Mouse (Mus musculus): ENCODE data around the gene Adcy2. TPM values are rescaled to one million over a fixed set of nuclear protein-coding genes. Genes with fewer than 3 reads are reported as not detected.

Adcy2 gene
- polyA plus RNA-seq, 1 experiment = 2.2 TPM

- no peak for TF ChIP-seq EP300 (IDR thresholded peaks at IDR 0.05; ENCODE audit: insufficient read depth, low read depth, low read length)
- no peak for TF ChIP-seq POLR2A (IDR thresholded peaks at IDR 0.05; ENCODE audit: insufficient read depth, low read length)
- no peak for TF ChIP-seq CTCF (IDR thresholded peaks at IDR 0.05; ENCODE audit: low read depth, low read length)
These were observed 167.2 kb downstream of the Adcy2 start for GRCm38 (mm10) chr13:68832141-68832540.

GRCm38 (mm10) chr13:68830030-68830759 is 169.1 kb downstream of the Adcy2 start:
- no peaks in the 10 kb centered on the region for H3K9me3 ChIP-seq (replicated peaks; ENCODE audit: control insufficient read depth, insufficient read depth, low read length, poor library complexity, severe bottlenecking)
- H3K36me3 ChIP-seq (ENCODE audit: control insufficient read depth, insufficient read depth, low read length, poor library complexity, severe bottlenecking) = no peaks in the 10 kb centered on the region
- H3K9ac ChIP-seq (ENCODE audit: low read depth, poor library complexity, severe bottlenecking) = no peak overlapping the region
- H3K27me3 ChIP-seq (ENCODE audit: control insufficient read depth, insufficient read depth, low read length, poor library complexity, severe bottlenecking) = no peaks in the 10 kb centered on the region
- H3K27ac ChIP-seq (ENCODE audit: insufficient read depth, low read length) = no peak overlapping the region
- no peak overlapping the region for H3K4me3 ChIP-seq (ENCODE audit: low read depth, low read length)
- TF ChIP-seq CTCF (IDR thresholded peaks at IDR 0.05; ENCODE audit: low read depth, low read length) (no peak), POLR2A (IDR thresholded peaks at IDR 0.05; ENCODE audit: insufficient read depth, low read length) (no peak), EP300 (IDR thresholded peaks at IDR 0.05; ENCODE audit: insufficient read depth, low read depth, low read length) (no peak)
- no peaks in the 10 kb centered on the region for H3K4me1 ChIP-seq (ENCODE audit: control insufficient read depth, insufficient read depth, low read length)

More at GRCm38 (mm10) chr13:68832141-68832540, 167.2 kb downstream of the Adcy2 start:
- H3K27ac ChIP-seq (ENCODE audit: insufficient read depth, low read length) = no peak overlapping the region
- no peaks in the 10 kb centered on the region for H3K4me1 ChIP-seq (ENCODE audit: control insufficient read depth, insufficient read depth, low read length)
- no peak overlapping the region for H3K9ac ChIP-seq (ENCODE audit: low read depth, poor library complexity, severe bottlenecking)
- no peaks in the 10 kb centered on the region for H3K27me3 ChIP-seq (ENCODE audit: control insufficient read depth, insufficient read depth, low read length, poor library complexity, severe bottlenecking)
- no peaks in the 10 kb centered on the region for H3K9me3 ChIP-seq (replicated peaks; ENCODE audit: control insufficient read depth, insufficient read depth, low read length, poor library complexity, severe bottlenecking)
- no peaks in the 10 kb centered on the region for H3K36me3 ChIP-seq (ENCODE audit: control insufficient read depth, insufficient read depth, low read length, poor library complexity, severe bottlenecking)
- no peak overlapping the region for H3K4me3 ChIP-seq (ENCODE audit: low read depth, low read length)

- Histone ChIP-seq H3K27me3 (ENCODE audit: control insufficient read depth, insufficient read depth, low read length, poor library complexity, severe bottlenecking) (no peaks in the 10 kb centered on the region), H3K9ac (ENCODE audit: low read depth, poor library complexity, severe bottlenecking) (no peak overlapping the region), H3K9me3 (replicated peaks; ENCODE audit: control insufficient read depth, insufficient read depth, low read length, poor library complexity, severe bottlenecking) (no peaks in the 10 kb centered on the region), H3K4me3 (ENCODE audit: low read depth, low read length) (no peak overlapping the region), H3K36me3 (ENCODE audit: control insufficient read depth, insufficient read depth, low read length, poor library complexity, severe bottlenecking) (no peaks in the 10 kb centered on the region), H3K27ac (ENCODE audit: insufficient read depth, low read length) (no peak overlapping the region), H3K4me1 (ENCODE audit: control insufficient read depth, insufficient read depth, low read length) (no peaks in the 10 kb centered on the region)
- no peak for TF ChIP-seq CTCF (IDR thresholded peaks at IDR 0.05; ENCODE audit: low read depth, low read length)
- TF ChIP-seq POLR2A (IDR thresholded peaks at IDR 0.05; ENCODE audit: insufficient read depth, low read length) = no peak
- TF ChIP-seq EP300 (IDR thresholded peaks at IDR 0.05; ENCODE audit: insufficient read depth, low read depth, low read length) = no peak
These were observed 170.9 kb downstream of the Adcy2 start for GRCm38 (mm10) chr13:68828441-68828840.

- no peak for TF ChIP-seq POLR2A (IDR thresholded peaks at IDR 0.05; ENCODE audit: insufficient read depth, low read length)
- no peak for TF ChIP-seq CTCF (IDR thresholded peaks at IDR 0.05; ENCODE audit: low read depth, low read length)
- no peak for TF ChIP-seq EP300 (IDR thresholded peaks at IDR 0.05; ENCODE audit: insufficient read depth, low read depth, low read length)
These were observed 172.9 kb downstream of the Adcy2 start for GRCm38 (mm10) chr13:68826461-68826860.

DNA sequence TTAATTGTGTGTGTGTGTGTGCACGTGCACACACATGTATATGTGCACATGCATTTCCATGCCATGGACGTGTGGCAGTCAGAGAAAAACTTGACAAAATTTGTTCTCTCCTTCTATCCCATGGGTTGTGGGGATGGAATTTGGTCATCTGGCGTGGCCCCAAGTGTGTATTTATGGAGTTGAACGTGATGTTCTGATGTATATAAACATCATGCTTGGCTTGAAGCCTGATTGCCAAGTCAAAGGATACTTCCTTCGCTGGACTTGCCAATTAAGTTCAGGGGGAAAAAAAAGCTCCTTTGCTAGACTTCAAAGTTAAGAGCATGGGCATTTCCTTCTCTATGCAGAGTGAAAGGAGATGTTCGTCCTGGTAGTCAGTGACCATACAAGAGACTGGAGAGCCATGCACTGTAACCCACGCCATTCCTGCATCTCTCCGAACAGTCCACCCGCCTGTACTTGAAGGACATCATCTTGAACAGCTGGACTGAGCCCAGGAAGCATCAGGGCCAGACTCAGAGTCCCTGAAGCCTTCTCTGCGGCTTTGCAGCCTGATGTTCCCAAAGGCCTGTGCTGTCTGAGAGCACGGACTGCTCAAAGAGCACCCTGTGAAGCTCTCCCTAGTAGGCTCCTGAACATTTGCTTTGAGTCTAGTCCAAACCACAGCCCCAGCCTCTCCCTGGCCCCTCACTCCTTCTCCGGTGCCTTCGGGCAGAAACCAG is 178.3 kb downstream of the Adcy2 start:
- Histone ChIP-seq H3K9me3 (replicated peaks; ENCODE audit: control insufficient read depth, insufficient read depth, low read length, poor library complexity, severe bottlenecking) (no peaks in the 10 kb centered on the region), H3K9ac (ENCODE audit: low read depth, poor library complexity, severe bottlenecking) (no peak overlapping the region), H3K4me1 (ENCODE audit: control insufficient read depth, insufficient read depth, low read length) (no peaks in the 10 kb centered on the region), H3K36me3 (ENCODE audit: control insufficient read depth, insufficient read depth, low read length, poor library complexity, severe bottlenecking) (no peaks in the 10 kb centered on the region), H3K27ac (ENCODE audit: insufficient read depth, low read length) (no peak overlapping the region), H3K4me3 (ENCODE audit: low read depth, low read length) (no peak overlapping the region), H3K27me3 (ENCODE audit: control insufficient read depth, insufficient read depth, low read length, poor library complexity, severe bottlenecking) (no peaks in the 10 kb centered on the region)
- TF ChIP-seq CTCF (IDR thresholded peaks at IDR 0.05; ENCODE audit: low read depth, low read length) = no peak
- no peak for TF ChIP-seq EP300 (IDR thresholded peaks at IDR 0.05; ENCODE audit: insufficient read depth, low read depth, low read length)
- no peak for TF ChIP-seq POLR2A (IDR thresholded peaks at IDR 0.05; ENCODE audit: insufficient read depth, low read length)

More at GRCm38 (mm10) chr13:68826461-68826860, 172.9 kb downstream of the Adcy2 start:
- Histone ChIP-seq H3K9ac (ENCODE audit: low read depth, poor library complexity, severe bottlenecking) (no peak overlapping the region), H3K36me3 (ENCODE audit: control insufficient read depth, insufficient read depth, low read length, poor library complexity, severe bottlenecking) (no peaks in the 10 kb centered on the region), H3K27me3 (ENCODE audit: control insufficient read depth, insufficient read depth, low read length, poor library complexity, severe bottlenecking) (no peaks in the 10 kb centered on the region), H3K4me1 (ENCODE audit: control insufficient read depth, insufficient read depth, low read length) (no peaks in the 10 kb centered on the region), H3K9me3 (replicated peaks; ENCODE audit: control insufficient read depth, insufficient read depth, low read length, poor library complexity, severe bottlenecking) (no peaks in the 10 kb centered on the region), H3K27ac (ENCODE audit: insufficient read depth, low read length) (no peak overlapping the region), H3K4me3 (ENCODE audit: low read depth, low read length) (no peak overlapping the region)

Data from ES-Bruce4 (cell line).